Mouse (Mus musculus) neural tube, embryonic 13.5 days (tissue): Measurements from ENCODE around the gene 1300017J02Rik. TPM values are rescaled to one million over a fixed set of nuclear protein-coding genes. Genes with fewer than 3 reads are reported as not detected.

Experiments used
- ATAC-seq: fragments of 200-750 bp; cut with Nextera tagmentation; 2 replicates; pipeline ENCODE4 v1.8.0; 2017; ENCODE audit warnings: low read depth, mild to moderate bottlenecking, moderate TSS enrichment, moderate library complexity
- H3K27ac ChIP-seq: fragments of 300-500 bp; sonication (generic); replicated peaks from 2 replicates; pipeline ENCODE4 v1.5.1; 2015; ENCODE audit warnings: moderate library complexity, mild to moderate bottlenecking, inconsistent platforms
- H3K27me3 ChIP-seq: fragments of 300-500 bp; sonication (generic); 2 replicates; pipeline ENCODE4 v1.6.1; 2015; ENCODE audit warnings: mild to moderate bottlenecking, inconsistent platforms
- H3K36me3 ChIP-seq: fragments of 300-500 bp; sonication (generic); 2 replicates; pipeline ENCODE4 v1.6.1; 2015; ENCODE audit warnings: mild to moderate bottlenecking, inconsistent platforms
- H3K4me1 ChIP-seq: fragments of 300-500 bp; sonication (generic); replicated peaks from 2 replicates; pipeline ENCODE4 v1.6.1; 2015; ENCODE audit warnings: inconsistent platforms
- H3K4me2 ChIP-seq: fragments of 300-500 bp; sonication (generic); 2 replicates; pipeline ENCODE4 v1.6.1; 2015; ENCODE audit warnings: inconsistent platforms, mild to moderate bottlenecking, moderate library complexity
- H3K4me3 ChIP-seq: fragments of 300-500 bp; sonication (generic); 2 replicates; pipeline ENCODE4 v1.5.1; 2015; ENCODE audit warnings: mild to moderate bottlenecking, inconsistent platforms
- H3K9ac ChIP-seq: fragments of 300-500 bp; sonication (generic); 2 replicates; pipeline ENCODE4 v1.6.1; 2015; ENCODE audit warnings: moderate library complexity, mild to moderate bottlenecking, inconsistent platforms
- H3K9me3 ChIP-seq: fragments of 300-500 bp; sonication (generic); 2 replicates; pipeline ENCODE4 v1.6.1; 2016; ENCODE audit warnings: inconsistent platforms
- WGBS: fragments of 180-500 bp; shearing (Covaris S2); methylation state at CpG from one replicate; pipeline ENCODE4 v1.1.7; 2015; 5-methylcytosine and 5-hydroxymethylcytosine counted together
- polyA plus RNA-seq: library from polyadenylated mRNA; unstranded; fragments of >200 nt; fragmentation: Nextera tagmentation; extraction: Ambion mirVana; gene quantifications from 2 replicates; pipeline ENCODE4 v1.2.1, GENCODE M21; 2015

1300017J02Rik gene
- polyA plus RNA-seq, 1 experiment from 2014 or later = 1.6 TPM

DNA sequence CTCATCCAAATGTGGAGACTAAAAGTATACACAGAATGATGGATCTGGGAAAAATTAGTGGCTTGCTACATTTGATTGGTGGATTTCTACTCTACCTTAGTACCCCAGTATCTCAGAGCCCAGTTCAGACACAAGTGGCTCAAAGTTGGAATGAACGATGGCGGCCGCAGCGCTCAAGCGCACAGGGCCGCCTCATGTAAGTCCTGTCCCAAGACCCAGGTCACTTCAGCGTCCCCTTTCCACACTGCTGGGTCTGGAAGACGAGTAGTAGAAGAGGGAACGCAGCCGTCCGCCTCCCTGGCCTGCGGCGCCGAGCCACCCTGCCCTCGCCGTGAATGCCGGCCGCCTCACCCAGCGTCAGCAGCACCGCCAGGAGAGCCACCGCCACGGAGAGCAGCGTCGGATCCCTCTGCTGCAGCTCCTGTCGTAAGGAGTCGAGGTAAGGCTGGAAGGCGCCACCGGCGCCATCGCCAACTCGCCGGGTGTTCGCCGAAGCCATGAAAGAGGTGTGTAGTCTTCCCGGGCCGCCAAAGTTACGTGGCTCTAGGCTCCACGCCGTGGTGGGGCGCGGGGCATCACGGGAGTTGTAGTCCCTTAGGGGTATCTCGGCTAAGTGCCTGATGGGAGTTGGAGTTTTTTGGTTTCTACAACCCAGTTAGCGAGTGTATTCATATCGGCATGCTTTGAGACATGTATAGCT is 103.2 kb downstream of the 1300017J02Rik start, which contains the start of gene Srprb:
TSS of gene Srprb (minus strand) at position 577 of the 700 bp plus-strand sequence.
- peaks cover 10% of the 10 kb centered on the region for H3K4me1 ChIP-seq
- H3K27ac ChIP-seq = peak within 1 kb of the TSS; percentile 85
- peak within 1 kb of the TSS; percentile 72 for H3K4me3 ChIP-seq
- H3K36me3 ChIP-seq = peaks cover 24% of the 10 kb centered on the region
- peak within 1 kb of the TSS; percentile 58 for H3K4me2 ChIP-seq
- H3K27me3 ChIP-seq = no peaks in the 10 kb centered on the region
- peak within 1 kb of the TSS; percentile 84 for H3K9ac ChIP-seq
- under 1% methylated on average over 45 of the region's 45 CpGs for WGBS
- ATAC-seq = peak; percentile 98
- no peaks in the 10 kb centered on the region for H3K9me3 ChIP-seq

Other genes with a start within 250 kb of the 1300017J02Rik start
- gene Rab6b, start 193.3 kb downstream of the 1300017J02Rik start, polyA plus RNA-seq = 82.5 and 86.2 TPM in 2 replicates
- gene Srprb, start 102.9 kb downstream of the 1300017J02Rik start, polyA plus RNA-seq = 51.5 and 56.3 TPM in 2 replicates
- gene Gm20425, start 74.8 kb downstream of the 1300017J02Rik start, polyA plus RNA-seq = 3.0 and 3.5 TPM in 2 replicates
- 27.1 and 41.0 TPM in 2 replicates for gene Trf, start 74.6 kb downstream of the 1300017J02Rik start, polyA plus RNA-seq
- 20.6 and 24.6 TPM in 2 replicates for gene Topbp1, start 133 bp upstream of the 1300017J02Rik start, polyA plus RNA-seq
- gene Cdv3, start 60.8 kb upstream of the 1300017J02Rik start, polyA plus RNA-seq = 78.1 and 88.3 TPM in 2 replicates
- gene Bfsp2, start 175.3 kb upstream of the 1300017J02Rik start, polyA plus RNA-seq = 1.2 and 1.5 TPM in 2 replicates